Mouse (Mus musculus) left cerebral cortex, adult 8-10 months (tissue): ENCODE results near the gene Gm20390. TPM values are rescaled to one million over a fixed set of nuclear protein-coding genes. Genes with fewer than 3 reads are reported as not detected.

ENCODE experiments used
- total RNA-seq, 4 experiments: library from RNA; stranded (reverse); gene quantifications; 2 replicates each; pipeline ENCODE4 v1.2.4; 2022

Gm20390 gene
- total RNA-seq, 4 experiments from 2014 or later: 98.4 to 117 (median 112) TPM

Other genes starting within 250 kb of the Gm20390 start
- 10 to 100 TPM; 20.1 to 24.8 (median 23.4) TPM for gene Utp18, start 82.5 kb downstream of the Gm20390 start, total RNA-seq
- 10 to 100 TPM; 28.1 to 38.8 (median 31.6) TPM for gene Mbtd1, start 82.4 kb downstream of the Gm20390 start, total RNA-seq
- gene Nme2, start 12.0 kb downstream of the Gm20390 start, total RNA-seq: 10 to 100 TPM; 67.9 to 99.0 (median 86.3) TPM
- gene Nme1, start 228 bp upstream of the Gm20390 start, total RNA-seq: 100 to 1,000 TPM in 1 of 4 experiments, 10 to 100 TPM in 3; 87.0 to 108 (median 92.1) TPM
- gene Spag9, start 27.8 kb upstream of the Gm20390 start, total RNA-seq: 100 to 1,000 TPM; 247 to 289 (median 277) TPM
- gene Tob1, start 243.2 kb upstream of the Gm20390 start, total RNA-seq: 10 to 100 TPM; 38.2 to 48.1 (median 42.3) TPM